Mouse (Mus musculus): ENCODE measurements around the gene Tmem201.

The Tmem201 gene

GRCm38 (mm10) chr4:149721163-149721562 lies 16.7 kb downstream of the Tmem201 start:
- DNase-seq (ENCODE audit: low spot score): no peak

GRCm38 (mm10) chr4:149719686-149720085 lies 18.2 kb downstream of the Tmem201 start:
- no peak for DNase-seq (ENCODE audit: low spot score)

DNA sequence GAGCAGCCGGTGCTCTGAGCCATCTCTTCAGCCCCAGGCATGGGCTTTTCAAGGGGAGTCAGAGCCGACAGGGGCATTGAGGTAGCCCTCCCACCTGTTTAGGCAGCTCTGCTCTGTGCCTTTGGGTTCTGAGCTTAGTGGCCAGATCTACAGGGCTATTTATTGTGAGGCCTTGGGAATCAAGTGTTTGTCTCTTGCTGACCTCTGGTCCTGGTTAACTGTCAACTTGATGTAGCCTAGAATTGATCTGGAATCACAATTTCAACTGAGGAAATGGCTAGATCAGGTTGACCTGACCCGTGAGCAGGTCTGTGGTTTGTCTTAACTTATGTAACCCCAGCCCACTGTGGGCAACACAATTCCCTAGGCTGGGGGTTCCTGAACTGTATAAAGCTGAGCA lies 23.3 kb downstream of the Tmem201 start:
- no peak for DNase-seq (ENCODE audit: low spot score)

- DNase-seq (ENCODE audit: low spot score): no peak
Observed at GRCm38 (mm10) chr4:149711955-149712354, 25.9 kb downstream of the Tmem201 start.

GRCm38 (mm10) chr4:149711485-149711884 lies 26.4 kb downstream of the Tmem201 start:
- no peak for DNase-seq (ENCODE audit: low spot score)

GRCm38 (mm10) chr4:149710510-149710909 lies 27.3 kb downstream of the Tmem201 start:
- DNase-seq (ENCODE audit: low spot score): peak; percentile 55

DNA sequence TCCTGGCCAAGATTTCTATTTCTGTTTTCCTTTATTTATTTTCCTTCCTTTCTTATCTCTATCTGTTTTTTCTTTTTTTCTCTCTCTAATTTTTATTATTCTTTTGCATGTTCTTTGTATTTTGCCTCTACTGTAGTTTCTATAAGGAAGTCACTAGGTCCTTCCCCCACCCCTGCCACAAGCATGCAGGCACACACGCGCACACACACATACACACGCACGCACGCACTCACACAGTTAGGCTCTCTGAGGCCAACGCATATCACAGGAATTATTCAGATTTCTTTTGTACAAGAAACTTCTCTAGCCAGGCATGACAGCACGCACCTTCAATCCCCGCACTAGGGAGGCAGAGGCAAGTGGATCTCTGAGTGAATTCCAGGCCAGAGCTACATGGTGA lies 31.9 kb downstream of the Tmem201 start:
- DNase-seq (ENCODE audit: low spot score): no peak

- no peak for DNase-seq (ENCODE audit: low spot score)
Observed at GRCm38 (mm10) chr4:149705298-149705697, 32.5 kb downstream of the Tmem201 start.

GRCm38 (mm10) chr4:149702210-149702979 lies 35.4 kb downstream of the Tmem201 start, which contains the start of gene Pik3cd:
Gene Pik3cd, minus strand, starts transcription at chr4:149702571.
- DNase-seq (ENCODE audit: low spot score): no peak

GRCm38 (mm10) chr4:149701426-149702209 lies 36.2 kb downstream of the Tmem201 start:
- DNase-seq (ENCODE audit: low spot score): no peak

- DNase-seq (ENCODE audit: low spot score): no peak
Observed at GRCm38 (mm10) chr4:149699953-149700352, 37.9 kb downstream of the Tmem201 start.

DNA sequence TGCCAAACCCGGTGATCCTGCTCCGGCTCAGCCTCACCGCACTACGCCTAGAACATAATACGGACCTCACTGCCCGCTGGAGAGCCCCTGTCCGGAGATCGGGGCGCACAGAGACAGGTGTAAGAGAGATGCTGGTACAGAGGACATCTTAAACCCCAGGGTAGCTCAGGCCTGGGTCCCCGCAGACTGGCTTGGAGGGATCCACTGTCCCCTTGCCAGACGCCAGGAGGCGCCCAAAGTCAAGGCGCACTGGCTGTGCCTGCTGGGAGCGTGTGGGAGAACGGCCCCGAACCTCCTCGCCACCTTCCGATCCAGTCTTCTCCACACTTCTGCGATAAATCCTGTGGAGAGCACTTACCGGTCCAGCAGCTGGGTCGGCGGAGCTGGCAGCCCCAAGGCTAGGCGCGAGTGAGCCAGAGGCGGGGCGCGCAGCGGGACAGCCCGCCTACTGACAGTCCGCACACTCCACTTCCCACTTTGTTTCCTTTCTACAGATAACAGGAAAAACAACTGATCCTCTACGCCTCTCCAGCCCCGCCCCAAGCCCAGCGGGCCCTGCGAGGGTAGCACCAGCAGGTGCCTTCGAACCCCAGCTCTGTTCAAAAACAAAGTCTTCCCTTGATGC lies 39.5 kb downstream of the Tmem201 start:
- peak; percentile 44 for DNase-seq (ENCODE audit: low spot score)

- no peak for DNase-seq (ENCODE audit: low spot score)
Observed at GRCm38 (mm10) chr4:149697506-149698196, 40.2 kb downstream of the Tmem201 start.

- no peak for DNase-seq (ENCODE audit: low spot score)
Observed at GRCm38 (mm10) chr4:149696189-149696971, 41.5 kb downstream of the Tmem201 start.

DNA sequence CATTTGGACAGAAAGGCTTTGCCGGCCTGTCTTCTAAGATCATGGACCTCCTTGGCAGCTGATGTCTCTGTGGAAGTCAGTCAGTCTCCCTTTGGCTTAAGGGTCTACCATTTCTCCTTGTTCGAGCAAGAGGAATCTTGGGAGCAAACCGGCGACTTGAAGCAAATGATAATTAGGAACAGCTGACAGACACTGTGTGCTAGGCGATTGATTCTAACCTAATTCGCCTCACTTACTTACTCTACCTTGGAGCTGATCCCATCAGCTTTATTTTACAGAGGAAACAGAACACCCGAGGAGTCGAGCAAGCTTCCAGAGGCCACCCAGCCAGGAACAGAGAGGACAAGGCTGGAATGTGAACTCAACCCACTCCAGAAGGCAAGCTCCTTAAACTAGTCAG lies 46.5 kb downstream of the Tmem201 start:
- no peak for DNase-seq (ENCODE audit: low spot score)

DNA sequence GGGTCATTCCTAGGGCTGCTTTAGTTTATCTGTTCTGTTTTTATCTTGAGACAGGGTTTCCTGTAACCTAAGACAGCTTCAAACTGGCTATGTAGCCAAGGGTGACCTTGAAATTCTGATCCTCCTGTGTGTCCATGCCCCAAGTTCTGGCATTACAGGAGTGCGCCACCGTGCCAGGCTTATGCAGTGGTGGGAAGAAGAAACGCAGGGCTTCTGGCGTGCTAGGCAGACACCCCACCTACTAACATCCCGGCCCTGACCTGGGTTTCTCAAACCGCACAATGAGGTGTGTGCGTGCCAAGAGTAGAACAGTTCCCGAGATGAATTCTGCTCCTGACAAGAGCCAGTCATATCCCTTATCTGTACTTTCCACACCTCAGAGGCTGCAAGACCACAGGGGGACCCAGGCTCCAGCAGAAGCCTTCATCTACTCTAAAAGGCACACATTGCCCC lies 47.0 kb downstream of the Tmem201 start:
- peak; percentile 31 for DNase-seq (ENCODE audit: low spot score)

DNA sequence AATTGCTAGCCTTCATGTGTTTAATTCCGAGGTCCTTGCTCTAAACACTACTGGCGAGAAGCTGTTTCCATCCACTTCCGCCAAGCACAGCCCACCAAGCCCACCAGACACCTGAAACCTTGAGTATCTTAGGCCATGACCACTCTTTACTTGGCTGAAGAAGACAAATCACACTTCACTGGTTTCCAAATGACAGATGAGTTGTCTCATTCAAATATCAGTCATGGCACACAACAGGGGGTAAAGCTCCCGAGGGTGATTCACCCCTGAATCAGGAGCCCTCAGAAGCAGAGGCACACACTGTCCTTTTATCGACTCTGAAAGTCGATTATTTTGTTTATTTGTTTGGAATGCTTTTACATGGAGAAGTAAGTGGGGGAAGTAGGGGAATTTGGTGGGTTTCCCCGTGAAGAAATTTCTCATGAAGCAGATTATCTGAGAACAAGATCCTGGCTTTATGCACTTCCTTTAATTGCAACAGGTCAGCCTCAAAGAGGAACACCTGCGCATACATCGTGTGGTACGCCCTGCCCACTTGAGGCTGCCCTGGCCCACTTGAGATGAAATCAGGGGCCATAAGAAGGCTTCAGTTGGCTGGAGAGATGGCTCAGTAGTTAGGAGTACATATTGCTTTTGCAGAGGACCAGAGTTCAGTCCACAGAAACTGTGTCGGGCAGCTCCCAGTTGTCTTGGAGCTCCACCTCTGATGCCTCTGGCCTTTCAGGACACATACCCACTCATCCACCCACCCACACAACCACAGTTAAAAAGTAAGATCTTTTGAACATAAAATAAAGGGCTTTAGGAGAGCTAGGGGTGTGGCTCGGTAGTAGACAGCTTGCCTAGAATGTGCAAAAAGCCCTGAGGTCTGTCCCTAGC lies 47.8 kb downstream of the Tmem201 start:
- DNase-seq (ENCODE audit: low spot score): no peak

DNA sequence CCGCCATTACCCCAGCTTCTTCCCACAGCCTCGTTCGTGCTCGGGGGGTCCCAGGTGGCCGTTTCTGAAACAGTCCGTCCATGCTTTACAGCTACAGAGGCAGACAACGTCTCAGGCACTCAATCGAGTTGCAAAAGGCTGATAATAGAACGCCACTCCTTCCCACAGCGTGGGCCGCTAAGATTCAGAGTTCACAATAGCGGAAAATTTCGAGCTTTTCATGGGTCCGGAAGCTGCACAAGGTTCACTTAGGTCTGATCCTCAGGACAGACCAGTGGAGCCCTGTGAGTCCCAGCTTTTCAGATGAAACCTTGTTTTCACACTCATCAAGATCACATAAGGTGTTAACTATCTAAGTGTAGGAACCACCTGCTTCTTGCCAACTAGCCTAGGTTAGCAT lies 49.0 kb downstream of the Tmem201 start:
- no peak for DNase-seq (ENCODE audit: low spot score)

GRCm38 (mm10) chr4:149684841-149685623 lies 52.8 kb downstream of the Tmem201 start:
- no peak for DNase-seq (ENCODE audit: low spot score)
